Mouse (Mus musculus) central nervous system, embryonic 11.5 days (tissue): ENCODE results near the gene Prkcd. TPM values are rescaled to one million over a fixed set of nuclear protein-coding genes. Genes with fewer than 3 reads are reported as not detected.

Experiments
- polyA plus RNA-seq: library from polyadenylated mRNA; depleted of rRNA; stranded (reverse); fragments of >200 nt; gene quantifications from 2 replicates; pipeline ENCODE4 v1.2.3, GENCODE M21; 2012; rRNA removed

Prkcd gene
- 36.7 and 57.1 TPM in 2 replicates for polyA plus RNA-seq

DNA sequence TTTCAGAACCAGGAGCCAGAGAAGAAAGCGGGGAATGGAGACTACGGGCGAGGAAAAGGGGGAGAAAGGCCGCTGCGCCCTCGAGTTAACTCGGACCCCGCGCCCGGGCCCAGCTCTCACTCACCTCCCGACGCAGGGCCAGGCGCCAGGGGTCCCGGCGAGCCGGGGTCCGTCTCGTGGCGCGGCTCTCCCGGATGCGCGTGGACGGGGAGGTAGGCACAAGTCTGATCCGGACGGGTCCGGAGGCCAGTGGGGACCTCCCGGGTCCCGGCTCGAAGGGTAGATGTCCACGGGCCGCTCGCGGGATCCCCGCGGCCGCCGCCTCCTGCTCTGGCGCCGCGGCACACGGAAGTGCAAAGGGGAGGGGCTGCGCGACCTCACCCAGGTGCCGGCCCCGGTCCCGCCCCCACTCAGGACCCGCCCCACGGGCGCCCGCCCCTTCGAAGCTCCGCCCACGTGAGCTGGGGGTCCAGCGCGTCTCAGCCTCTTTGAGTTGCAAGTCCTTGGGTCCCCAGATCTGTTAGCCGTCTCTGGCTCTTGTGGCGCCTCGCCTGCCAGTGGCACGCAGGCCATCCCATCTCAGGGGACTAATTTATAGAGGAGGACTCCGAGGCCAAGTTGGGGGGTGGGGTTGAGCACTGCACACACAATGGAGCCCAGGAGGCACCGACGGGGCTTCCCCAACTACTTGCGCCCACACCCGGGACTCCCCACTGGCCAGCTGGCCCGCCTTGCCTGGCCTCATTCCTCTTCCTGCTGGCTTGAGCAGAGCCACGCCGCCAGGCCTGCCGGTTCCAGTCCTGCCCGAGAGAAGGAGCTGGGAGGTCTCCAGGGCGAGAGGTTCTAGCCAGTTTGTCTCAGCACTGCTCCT lies at the start of gene Prkcd:
Gene Prkcd (minus strand): TSS at position 355 of the 871 bp plus-strand sequence.

DNA sequence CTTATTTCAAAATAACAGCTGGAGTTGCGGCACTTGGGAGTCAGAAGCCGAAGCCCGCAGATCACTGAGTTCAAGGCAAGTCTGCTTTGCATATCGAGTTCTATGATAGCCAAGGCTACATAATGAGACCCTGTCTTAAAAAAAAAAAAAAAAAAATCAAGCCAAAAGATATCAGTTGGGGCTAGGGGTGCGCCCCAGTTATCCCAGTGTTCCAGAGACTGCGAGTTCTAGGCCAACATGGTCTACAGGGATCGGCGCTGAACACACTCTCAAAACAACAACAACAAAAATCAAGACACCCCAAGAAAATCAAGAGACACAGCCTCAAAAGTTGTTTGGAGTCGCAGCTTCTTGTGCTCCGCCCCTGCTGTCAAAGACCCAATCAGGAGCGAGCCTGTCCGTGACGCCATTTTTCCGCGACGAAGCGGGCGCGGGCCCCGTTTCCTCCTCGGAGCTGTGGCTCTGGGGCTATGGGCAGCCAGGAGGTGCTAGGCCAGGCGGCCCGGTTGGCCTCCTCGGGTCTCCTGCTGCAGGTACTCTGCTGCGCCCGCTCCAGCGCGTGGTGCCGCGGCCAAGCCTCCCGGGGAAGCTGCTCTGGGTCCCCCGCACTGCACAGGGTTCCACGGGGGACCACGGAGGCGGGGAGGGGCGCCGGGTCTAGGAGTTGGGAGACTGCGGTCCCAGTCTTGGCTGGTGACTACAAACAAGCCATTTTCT lies 28.1 kb upstream of the Prkcd start, which contains the start of gene Rft1:
Gene Rft1 (plus strand): TSS at position 418 of the 717 bp plus-strand sequence.

DNA sequence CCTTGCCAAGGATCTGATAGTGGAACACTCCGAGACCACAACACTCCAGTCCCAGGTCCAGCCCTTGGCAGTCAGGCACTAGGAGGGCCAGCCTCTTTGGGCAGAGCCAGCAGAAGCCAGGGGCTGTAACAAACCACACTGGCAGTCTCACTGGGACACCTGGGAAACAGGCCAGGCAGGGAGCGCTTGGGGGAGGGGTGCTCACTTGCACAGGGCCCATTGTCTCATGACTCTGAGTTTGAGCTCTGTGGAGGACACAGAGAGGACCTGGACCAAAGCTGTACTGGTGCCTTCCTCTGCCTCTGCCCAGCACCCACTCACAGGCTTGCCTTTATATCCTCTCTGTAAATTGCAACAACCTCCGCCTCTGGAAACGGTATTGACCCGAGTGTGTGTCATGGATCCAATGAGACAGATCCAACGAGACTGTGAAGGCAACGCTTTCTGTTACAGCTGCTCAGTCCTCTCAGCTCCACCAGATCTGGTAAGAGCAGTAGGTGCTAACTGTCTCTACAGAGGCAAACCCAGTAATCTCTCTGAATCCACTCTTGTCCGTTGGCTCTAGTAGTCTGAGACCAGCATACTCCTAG lies 77.8 kb downstream of the Prkcd start, which contains the start of gene Tkt:
Gene Tkt (plus strand): TSS at position 229 of the 590 bp plus-strand sequence.

Other genes starting within 250 kb of the Prkcd start
- 26.2 and 39.3 TPM in 2 replicates for gene Dcp1a, start 146.7 kb downstream of the Prkcd start, polyA plus RNA-seq
- gene Cacna1d, start 134.8 kb downstream of the Prkcd start, polyA plus RNA-seq: 2.8 and 6.0 TPM in 2 replicates
- 182 and 197 TPM in 2 replicates for gene Tkt, start 77.9 kb downstream of the Prkcd start, polyA plus RNA-seq
- 10.4 and 15.9 TPM in 2 replicates for gene Rft1, start 28.1 kb upstream of the Prkcd start, polyA plus RNA-seq
- gene Sfmbt1, start 88.6 kb upstream of the Prkcd start, polyA plus RNA-seq: 10.2 and 11.7 TPM in 2 replicates
- 25.2 and 29.3 TPM in 2 replicates for gene Tmem110, start 199.4 kb upstream of the Prkcd start, polyA plus RNA-seq